Mouse (Mus musculus) kidney, adult 2 months (tissue): Measurements from ENCODE around the gene Reep1.

Experiments
- CTCF ChIP-seq: fragments of 200-500 bp; conservative IDR thresholded peaks from 2 replicates; pipeline ENCODE4 v1.5.1; 2011; ENCODE audit warnings: low read depth, mild to moderate bottlenecking, control low read depth, low read length, moderate library complexity, mixed read lengths; ENCODE audit not compliant: insufficient read depth, insufficient read length
- POLR2A ChIP-seq: fragments of 200-500 bp; IDR thresholded peaks from one replicate; pipeline ENCODE4 v1.6.1; 2011; ENCODE audit warnings: low read depth, low read length, control low read depth

- TF ChIP-seq POLR2A (no peak), CTCF (no peak)
Observed at GRCm38 (mm10) chr6:71757039-71757894, 49.9 kb downstream of the Reep1 start.
